Comparison of ENCODE assay signal across 18 mouse cellular contexts in the genomic region with DNA sequence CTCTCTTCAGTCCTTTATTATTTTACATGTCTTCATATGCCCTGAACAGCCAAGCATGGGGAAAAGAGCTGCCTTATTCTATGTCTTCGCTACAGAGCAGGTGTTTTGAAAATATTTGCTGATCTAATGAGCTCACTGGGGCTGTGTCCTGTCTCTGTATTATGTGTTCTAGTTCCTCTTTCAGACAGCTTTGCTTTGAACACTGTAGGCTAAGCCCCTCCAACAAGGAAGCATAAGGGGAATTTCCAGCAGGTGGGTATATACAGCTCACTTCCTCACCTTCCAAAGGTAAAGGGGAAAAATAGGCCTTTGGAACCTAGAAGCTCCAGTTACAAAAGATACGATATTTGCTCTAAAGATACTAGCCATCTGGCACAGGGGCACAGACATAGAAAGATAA.
A peak's percentile ranks its signal among the peaks of the same experiment; 100 is the strongest.
DNase-seq lines count a peak whose midpoint lies in the region; ATAC-seq and TF ChIP-seq lines count a peak whose summit lies in the region.
"Had no signal": no experiment of that assay in that cellular context is flagged by ENCODE, and none has a peak within 500 bp of the region (broad histone marks: within the 10 kb centered on the region; RNA-seq: fewer than 3 reads in every experiment).

No protein-coding gene starts in this region.

- H3K27ac ChIP-seq in MEL (ENCODE audit: control insufficient read depth, low read depth, low read length), result no peak overlapping the region
- H3K27ac ChIP-seq: embryonic facial prominence, embryonic 10.5 days; forebrain, embryonic 13.5 days; heart, adult 2 months; hindbrain, embryonic 15.5 days had no signal

- no peak for TF ChIP-seq EP300 in MEL (IDR thresholded peaks at IDR 0.05; ENCODE audit: low read depth in 1 of 2, low read length in 2 of 2)

- no peaks in the 10 kb centered on the region for H3K4me1 ChIP-seq in MEL (ENCODE audit: control insufficient read depth in 1 of 2, insufficient read depth in 2 of 2, low read length in 2 of 2)
- H3K4me1 ChIP-seq: embryonic facial prominence, embryonic 10.5 days; forebrain, embryonic 13.5 days; hindbrain, embryonic 15.5 days had no signal

- no peak for TF ChIP-seq CTCF in MEL (IDR thresholded peaks at IDR 0.05 in 2 of 3, conservative IDR thresholded peaks at IDR 0.05 in 1 of 3; ENCODE audit: control insufficient read depth in 1 of 3, insufficient read depth in 1 of 3, low read depth in 2 of 3, low read length in 3 of 3, poor library complexity in 1 of 3, severe bottlenecking in 1 of 3)

- no peak for TF ChIP-seq POLR2A in MEL (IDR thresholded peaks at IDR 0.05; ENCODE audit: control insufficient read depth in 1 of 2, insufficient read depth in 1 of 2, low read depth in 1 of 2, low read length in 2 of 2, poor library complexity in 1 of 2)

- peak; percentile 53; a peak in 3 of 4 replicates for ATAC-seq in hematopoietic stem cell, adult 5-6 weeks (replicated peaks in 1 of 2; ENCODE audit: insufficient read depth in 1 of 2, low FRiP score in 2 of 2, low TSS enrichment in 1 of 2, low read depth in 1 of 2, poor library complexity in 2 of 2, severe bottlenecking in 2 of 2)
- 0 out of 2 replicates have a peak, but pooled peaks have one; percentile 26 for ATAC-seq in neutrophil, adult 5-6 weeks (ENCODE audit: extremely low read depth, insufficient number of reproducible peaks, low FRiP score, poor library complexity, severe bottlenecking)
- ATAC-seq in inflammation-experienced regulatory T-cells, adult 6 months, result no peak
- ATAC-seq: forebrain, embryonic 13.5 days; intestine, postnatal 0 days had no signal

- intact Hi-C loops in left cerebral cortex, postnatal 14 days (cut with DNase I), result no loop called here

- no peaks in the 10 kb centered on the region; a peak in 1 of 4 replicates for H3K27me3 ChIP-seq in MEL (ENCODE audit: control insufficient read depth in 1 of 2, insufficient read depth in 2 of 2, low read length in 2 of 2)
- H3K27me3 ChIP-seq: forebrain, embryonic 13.5 days; hindbrain, embryonic 15.5 days had no signal

- no peak for TF ChIP-seq RAD21 in MEL (IDR thresholded peaks at IDR 0.05; ENCODE audit: low read depth, low read length)

- no peak overlapping the region for H3K4me3 ChIP-seq in MEL (ENCODE audit: control insufficient read depth in 1 of 2, insufficient read depth in 1 of 2, low read depth in 2 of 2, low read length in 2 of 2)
- H3K4me3 ChIP-seq: embryonic facial prominence, embryonic 10.5 days; forebrain, embryonic 13.5 days; heart, adult 2 months; hindbrain, embryonic 15.5 days had no signal

- no peaks in the 10 kb centered on the region for H3K9me3 ChIP-seq in MEL (replicated peaks; ENCODE audit: insufficient read depth, low read length)
- H3K9me3 ChIP-seq: embryonic facial prominence, embryonic 10.5 days; forebrain, embryonic 13.5 days; G1E; hindbrain, embryonic 15.5 days had no signal

- H3K9ac ChIP-seq in MEL (ENCODE audit: control insufficient read depth, low read depth, low read length, poor library complexity, severe bottlenecking), result no peak overlapping the region
- H3K9ac ChIP-seq: forebrain, embryonic 13.5 days; hindbrain, embryonic 15.5 days had no signal

- no peaks in the 10 kb centered on the region; a peak in 1 of 4 replicates for H3K36me3 ChIP-seq in MEL (ENCODE audit: control insufficient read depth in 1 of 2, insufficient read depth in 2 of 2, low read length in 2 of 2)
- H3K36me3 ChIP-seq: embryonic facial prominence, embryonic 10.5 days; G1E; hindbrain, embryonic 15.5 days had no signal

- DNase-seq in A20 (ENCODE audit: low read depth, low spot score) (peak; percentile 81), MEL (ENCODE audit: low read depth, low spot score) (peak; percentile 13)
- DNase-seq in left cerebral cortex, postnatal 14 days (ENCODE audit: low spot score in 2 of 2), result no peak
- no peak for DNase-seq in gastrocnemius, adult 18-20 months (ENCODE audit: low spot score)
- DNase-seq: adrenal gland, adult 2 months; adrenal gland, postnatal 25 days; cerebellum, adult 8-10 months; cerebellum, postnatal 14 days; gastrocnemius, postnatal 10 days; heart, adult 2 months had no signal

- H3K79me2 ChIP-seq in MEL (ENCODE audit: control insufficient read depth, insufficient read depth, low read length, poor library complexity), result no peaks in the 10 kb centered on the region

TF ChIP-seq in MEL, 35 proteins besides CTCF, POLR2A, EP300 and RAD21:
- TF ChIP-seq RCOR1 (IDR thresholded peaks at IDR 0.05; ENCODE audit: low read depth, low read length) (no peak), NRF1 (IDR thresholded peaks at IDR 0.05; ENCODE audit: insufficient read depth, low read depth, low read length, poor library complexity, severe bottlenecking) (no peak), MAX (IDR thresholded peaks at IDR 0.05; ENCODE audit: low read length) (no peak), BHLHE40 (IDR thresholded peaks at IDR 0.05; ENCODE audit: borderline replicate concordance, low read depth, low read length) (no peak), GABPA (IDR thresholded peaks at IDR 0.05; ENCODE audit: low read depth, low read length) (no peak)

Comparison
In these comparisons a context has a peak if more than half of its experiments do, and no peak if none do; other contexts are left out.
1. DNase-seq: peak in A20 (single experiment) and MEL (single experiment); none in left cerebral cortex, postnatal 14 days (0 of 2) and gastrocnemius, adult 18-20 months (single experiment).